Mouse (Mus musculus): Measurements from ENCODE around the gene Amdhd2. TPM values are rescaled to one million over a fixed set of nuclear protein-coding genes. Genes with fewer than 3 reads are reported as not detected.

Amdhd2 gene
- polyA plus RNA-seq, 1 experiment from 2014 or later = 37.4 TPM

GRCm38 (mm10) chr17:24167120-24167519 lies 3.6 kb upstream of the Amdhd2 start:
- Histone ChIP-seq H3K4me1 (replicated peaks) (peaks cover 57% of the 10 kb centered on the region), H3K4me2 (peak overlapping the region; percentile 91), H3K4me3 (peak overlapping the region; percentile 96), H3K9me3 (no peaks in the 10 kb centered on the region), H3K27me3 (no peaks in the 10 kb centered on the region), H3K27ac (replicated peaks) (no peak overlapping the region), H3K36me3 (peaks cover 27% of the 10 kb centered on the region), H3K9ac (peak overlapping the region; percentile 96; the same call in 1 of the 2 replicates)
- 90% methylated on average over 6 of the region's 6 CpGs for WGBS
- no peak for ATAC-seq (ENCODE audit: low read depth)

- Histone ChIP-seq H3K27me3 (no peaks in the 10 kb centered on the region), H3K4me3 (no peak overlapping the region), H3K9me3 (no peaks in the 10 kb centered on the region), H3K4me2 (no peak overlapping the region), H3K9ac (no peak overlapping the region), H3K36me3 (peaks cover 33% of the 10 kb centered on the region), H3K4me1 (replicated peaks) (peaks cover 50% of the 10 kb centered on the region), H3K27ac (replicated peaks) (no peak overlapping the region)
- 84% methylated on average over 11 of the region's 11 CpGs for WGBS
- ATAC-seq (ENCODE audit: low read depth) = no peak
Measured at GRCm38 (mm10) chr17:24164566-24165259, 1.1 kb upstream of the Amdhd2 start.

- Histone ChIP-seq H3K27me3 (no peaks in the 10 kb centered on the region), H3K36me3 (peaks cover 40% of the 10 kb centered on the region), H3K4me2 (peak overlapping the region; percentile 98), H3K27ac (replicated peaks) (peak overlapping the region; percentile 89), H3K4me3 (peak overlapping the region; percentile 82), H3K9me3 (no peaks in the 10 kb centered on the region), H3K4me1 (replicated peaks) (peaks cover 41% of the 10 kb centered on the region), H3K9ac (peak overlapping the region; percentile 92)
- ATAC-seq (ENCODE audit: low read depth) = peak; percentile 37
- WGBS = 27% methylated on average over 17 of the region's 17 CpGs
Measured at GRCm38 (mm10) chr17:24162584-24163175, 886 bp downstream of the Amdhd2 start.

GRCm38 (mm10) chr17:24161466-24161865 lies 2.1 kb downstream of the Amdhd2 start:
- ATAC-seq (ENCODE audit: low read depth) = no peak
- Histone ChIP-seq H3K36me3 (peaks cover 40% of the 10 kb centered on the region), H3K4me2 (no peak overlapping the region), H3K9ac (no peak overlapping the region), H3K27me3 (no peaks in the 10 kb centered on the region), H3K4me3 (no peak overlapping the region), H3K4me1 (replicated peaks) (peaks cover 29% of the 10 kb centered on the region), H3K9me3 (no peaks in the 10 kb centered on the region), H3K27ac (replicated peaks) (no peak overlapping the region)
- WGBS = 79% methylated on average over 5 of the region's 5 CpGs

GRCm38 (mm10) chr17:24157526-24157925 lies 6.0 kb downstream of the Amdhd2 start:
- Histone ChIP-seq H3K9ac (no peak overlapping the region), H3K4me2 (no peak overlapping the region), H3K9me3 (no peaks in the 10 kb centered on the region), H3K4me1 (replicated peaks) (peaks cover 7% of the 10 kb centered on the region), H3K27me3 (no peaks in the 10 kb centered on the region), H3K36me3 (peaks cover 37% of the 10 kb centered on the region), H3K4me3 (no peak overlapping the region), H3K27ac (replicated peaks) (no peak overlapping the region)
- WGBS = 95% methylated on average over 4 of the region's 4 CpGs
- no peak for ATAC-seq (ENCODE audit: low read depth)

- Histone ChIP-seq H3K36me3 (peaks cover 37% of the 10 kb centered on the region), H3K27me3 (no peaks in the 10 kb centered on the region), H3K4me3 (no peak overlapping the region), H3K9me3 (no peaks in the 10 kb centered on the region), H3K27ac (replicated peaks) (no peak overlapping the region), H3K4me2 (no peak overlapping the region), H3K4me1 (replicated peaks) (peaks cover 7% of the 10 kb centered on the region), H3K9ac (no peak overlapping the region)
- no peak for ATAC-seq (ENCODE audit: low read depth)
- 92% methylated on average over 6 of the region's 6 CpGs for WGBS
Measured at GRCm38 (mm10) chr17:24157121-24157520, 6.4 kb downstream of the Amdhd2 start.

GRCm38 (mm10) chr17:24156394-24156793 lies 7.2 kb downstream of the Amdhd2 start:
- Histone ChIP-seq H3K4me3 (no peak overlapping the region), H3K9me3 (no peaks in the 10 kb centered on the region), H3K4me2 (no peak overlapping the region), H3K4me1 (replicated peaks) (peaks cover 9% of the 10 kb centered on the region), H3K36me3 (peaks cover 37% of the 10 kb centered on the region), H3K9ac (no peak overlapping the region), H3K27me3 (no peaks in the 10 kb centered on the region), H3K27ac (replicated peaks) (no peak overlapping the region)
- no peak for ATAC-seq (ENCODE audit: low read depth)
- 87% methylated on average over 3 of the region's 3 CpGs for WGBS

- Histone ChIP-seq H3K4me3 (no peak overlapping the region), H3K36me3 (peaks cover 37% of the 10 kb centered on the region), H3K9ac (no peak overlapping the region), H3K4me2 (no peak overlapping the region), H3K27ac (replicated peaks) (no peak overlapping the region), H3K4me1 (replicated peaks) (peaks cover 9% of the 10 kb centered on the region), H3K27me3 (no peaks in the 10 kb centered on the region), H3K9me3 (no peaks in the 10 kb centered on the region)
- no peak for ATAC-seq (ENCODE audit: low read depth)
- WGBS = 90% methylated on average over 9 of the region's 9 CpGs
Measured at GRCm38 (mm10) chr17:24155742-24156141, 7.8 kb downstream of the Amdhd2 start.

GRCm38 (mm10) chr17:24154463-24154862 lies 9.1 kb downstream of the Amdhd2 start:
- H3K36me3 ChIP-seq = peaks cover 32% of the 10 kb centered on the region
- H3K4me3 ChIP-seq = no peak overlapping the region
- H3K4me1 ChIP-seq (replicated peaks) = peaks cover 9% of the 10 kb centered on the region
- no peaks in the 10 kb centered on the region for H3K27me3 ChIP-seq
- H3K4me2 ChIP-seq = no peak overlapping the region
- no peak overlapping the region for H3K9ac ChIP-seq
- no peak overlapping the region for H3K27ac ChIP-seq (replicated peaks)
- 77% methylated on average over 3 of the region's 3 CpGs for WGBS
- H3K9me3 ChIP-seq = no peaks in the 10 kb centered on the region
- ATAC-seq (ENCODE audit: low read depth) = no peak

- 1% methylated on average over 26 of the region's 26 CpGs for WGBS
- Histone ChIP-seq H3K4me3 (peak overlapping the region; percentile 31), H3K4me1 (replicated peaks) (peaks cover 9% of the 10 kb centered on the region), H3K27ac (replicated peaks) (no peak overlapping the region), H3K9ac (peak overlapping the region; percentile 61), H3K36me3 (peaks cover 16% of the 10 kb centered on the region), H3K27me3 (no peaks in the 10 kb centered on the region), H3K9me3 (no peaks in the 10 kb centered on the region), H3K4me2 (peak overlapping the region; percentile 59)
- peak; percentile 82 for ATAC-seq (ENCODE audit: low read depth)
Measured at GRCm38 (mm10) chr17:24151890-24152563, 11.5 kb downstream of the Amdhd2 start.

- no peaks in the 10 kb centered on the region for H3K27me3 ChIP-seq
- H3K9ac ChIP-seq = 0 out of 2 replicates have a peak overlapping the region, but pooled peaks have one; percentile 61
- H3K4me1 ChIP-seq (replicated peaks) = peaks cover 9% of the 10 kb centered on the region
- no peak overlapping the region for H3K27ac ChIP-seq (replicated peaks)
- no peak for ATAC-seq (ENCODE audit: low read depth)
- H3K4me2 ChIP-seq = peak overlapping the region; percentile 59
- 14% methylated on average over 7 of the region's 7 CpGs for WGBS
- H3K36me3 ChIP-seq = peaks cover 10% of the 10 kb centered on the region; the same call in 1 of the 2 replicates
- H3K4me3 ChIP-seq = no peak overlapping the region
- H3K9me3 ChIP-seq = no peaks in the 10 kb centered on the region
Measured at GRCm38 (mm10) chr17:24151382-24151781, 12.2 kb downstream of the Amdhd2 start.

- Histone ChIP-seq H3K4me2 (peak within 1 kb of the TSS; percentile 59), H3K4me1 (replicated peaks) (peaks cover 9% of the 10 kb centered on the region), H3K9ac (peak within 1 kb of the TSS; percentile 61), H3K4me3 (peak within 1 kb of the TSS; percentile 31), H3K27me3 (no peaks in the 10 kb centered on the region), H3K27ac (replicated peaks) (no peak within 1 kb of the TSS), H3K9me3 (no peaks in the 10 kb centered on the region), H3K36me3 (peaks cover 4% of the 10 kb centered on the region; the same call in 1 of the 2 replicates)
- ATAC-seq (ENCODE audit: low read depth) = no peak
- WGBS = 87% methylated on average over 2 of the region's 2 CpGs
Measured at GRCm38 (mm10) chr17:24150824-24151223, 12.7 kb downstream of the Amdhd2 start, which contains the start of gene Pdpk1. TSS of gene Pdpk1 (minus strand) at chr17:24150924.

All from neural tube, embryonic 13.5 days (tissue).